Mouse (Mus musculus) liver, embryonic 16.5 days (tissue): ENCODE data around the gene Zfp879. TPM values are rescaled to one million over a fixed set of nuclear protein-coding genes. Genes with fewer than 3 reads are reported as not detected.
A peak's percentile ranks its signal among the peaks of the same experiment; 100 is the strongest.

Experiments
- ATAC-seq: fragments of 200-750 bp; cut with Nextera tagmentation; 2 replicates; pipeline ENCODE4 v1.8.0; 2017; ENCODE audit warnings: low read depth, mild to moderate bottlenecking, moderate number of reproducible peaks, moderate library complexity
- H3K27ac ChIP-seq: fragments of 300-500 bp; sonication (generic); 2 replicates; pipeline ENCODE4 v1.5.1; 2014; ENCODE audit warnings: mild to moderate bottlenecking, low read length
- H3K27me3 ChIP-seq: fragments of 300-500 bp; sonication (generic); 2 replicates; pipeline ENCODE4 v1.6.1; 2014; ENCODE audit warnings: low read depth, low read length, mixed read lengths; ENCODE audit not compliant: control insufficient read depth, insufficient read depth
- H3K36me3 ChIP-seq: fragments of 300-500 bp; sonication (generic); 2 replicates; pipeline ENCODE4 v1.6.1; 2014; ENCODE audit warnings: mild to moderate bottlenecking; ENCODE audit not compliant: control insufficient read depth, insufficient read depth
- H3K4me1 ChIP-seq: fragments of 300-500 bp; sonication (generic); 2 replicates; pipeline ENCODE4 v1.6.1; 2014; ENCODE audit warnings: low read depth, low read length, mixed read lengths; ENCODE audit not compliant: control insufficient read depth
- H3K4me2 ChIP-seq: fragments of 300-500 bp; sonication (generic); 2 replicates; pipeline ENCODE4 v1.6.1; 2014; ENCODE audit warnings: low read depth, low read length, mixed read lengths
- H3K4me3 ChIP-seq: fragments of 300-500 bp; sonication (generic); 2 replicates; pipeline ENCODE4 v1.5.1; 2014; ENCODE audit warnings: low read depth, mild to moderate bottlenecking, low read length
- H3K9ac ChIP-seq: fragments of 300-500 bp; sonication (generic); 2 replicates; pipeline ENCODE4 v1.6.1; 2014; ENCODE audit warnings: low read depth, low read length
- H3K9me3 ChIP-seq: fragments of 300-500 bp; sonication (generic); replicated peaks from 2 replicates; pipeline ENCODE4 v1.6.1; 2016; ENCODE audit warnings: low read length; ENCODE audit not compliant: control insufficient read depth
- WGBS: fragments of 180-500 bp; shearing (Covaris S2); extraction: QIAGEN DNeasy Blood & Tissue Kit; methylation state at CpG from one replicate; pipeline ENCODE4 v1.1.7; 2014; ENCODE audit not compliant: insufficient replicate concordance; 5-methylcytosine and 5-hydroxymethylcytosine counted together
- polyA plus RNA-seq: library from polyadenylated mRNA; unstranded; fragments of >200 nt; fragmentation: Nextera tagmentation; extraction: Ambion mirVana; gene quantifications from 2 replicates; pipeline ENCODE4 v1.2.1, GENCODE M21; 2015

Gene Zfp879
- polyA plus RNA-seq, result 0.08 TPM in 2 replicates

GRCm38 (mm10) chr11:50841023-50841735 lies at the start of gene Zfp879:
TSS of gene Zfp879 (minus strand) at chr11:50841552.
- Histone ChIP-seq H3K27ac (no peak within 1 kb of the TSS), H3K4me3 (peak within 1 kb of the TSS; percentile 51), H3K9me3 (no peaks in the 10 kb centered on the region), H3K9ac (peak within 1 kb of the TSS; percentile 60), H3K4me1 (no peaks in the 10 kb centered on the region), H3K4me2 (peak within 1 kb of the TSS; percentile 60), H3K27me3 (no peaks in the 10 kb centered on the region), H3K36me3 (no peaks in the 10 kb centered on the region)
- 23% methylated on average over 22 of the region's 22 CpGs for WGBS
- peak; percentile 85 for ATAC-seq

GRCm38 (mm10) chr11:50887390-50888128 lies 46.2 kb upstream of the Zfp879 start, which contains the start of gene Zfp454:
TSS of gene Zfp454 (minus strand) at chr11:50887651.
- no peak within 1 kb of the TSS for H3K9ac ChIP-seq
- H3K4me3 ChIP-seq, result peak within 1 kb of the TSS; percentile 44
- no peak within 1 kb of the TSS for H3K27ac ChIP-seq
- H3K4me1 ChIP-seq, result no peaks in the 10 kb centered on the region; the same call in none of the 2 replicates
- H3K36me3 ChIP-seq, result no peaks in the 10 kb centered on the region
- 6% methylated on average over 26 of the region's 26 CpGs for WGBS
- H3K9me3 ChIP-seq, result no peaks in the 10 kb centered on the region
- H3K4me2 ChIP-seq, result peak within 1 kb of the TSS; percentile 57
- ATAC-seq, result peak; percentile 56
- H3K27me3 ChIP-seq, result no peaks in the 10 kb centered on the region

- no peak for ATAC-seq
- Histone ChIP-seq H3K36me3 (no peaks in the 10 kb centered on the region), H3K4me2 (peak overlapping the region; percentile 57), H3K4me3 (peak overlapping the region; percentile 44), H3K27ac (no peak overlapping the region), H3K4me1 (no peaks in the 10 kb centered on the region; the same call in none of the 2 replicates), H3K9me3 (no peaks in the 10 kb centered on the region), H3K9ac (no peak overlapping the region), H3K27me3 (no peaks in the 10 kb centered on the region)
- WGBS, result 30% methylated on average over 10 of the region's 10 CpGs
Observed at GRCm38 (mm10) chr11:50886933-50887293, 45.6 kb upstream of the Zfp879 start.

DNA sequence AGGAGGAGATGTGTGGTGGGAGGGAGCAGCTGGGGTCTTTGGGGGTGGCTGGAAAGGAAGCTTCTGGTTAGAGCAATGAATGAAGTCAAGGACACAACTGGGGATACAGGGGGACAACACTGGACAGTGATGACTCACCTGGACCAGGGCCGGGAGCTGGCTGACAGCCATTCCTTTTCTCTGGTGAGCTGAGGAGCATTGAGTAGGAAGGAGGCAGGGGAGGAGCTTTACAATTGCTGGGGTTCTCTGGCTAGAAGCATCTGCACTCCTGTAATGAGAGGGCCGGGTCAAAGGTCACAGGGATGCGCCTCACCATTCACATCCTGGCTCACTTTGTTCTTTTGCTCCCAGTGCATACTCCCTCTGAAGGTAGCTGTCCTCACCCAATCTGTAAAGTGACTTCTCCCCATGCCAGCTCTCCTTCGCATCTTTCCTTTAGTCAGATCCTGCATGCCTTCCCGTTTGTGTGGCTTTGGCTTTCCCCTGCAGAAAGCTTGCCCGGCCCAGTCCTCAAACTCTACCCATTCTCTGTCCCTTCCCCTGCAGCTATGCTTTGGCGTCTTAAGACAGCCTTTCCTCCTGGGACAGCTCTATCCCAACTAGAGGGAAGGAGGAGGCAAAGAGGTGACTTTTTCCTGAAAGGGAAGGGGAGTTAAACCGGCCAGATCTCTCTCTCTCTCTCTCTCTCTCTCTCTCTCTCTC lies 45.0 kb upstream of the Zfp879 start:
- no peak overlapping the region for H3K9ac ChIP-seq

DNA sequence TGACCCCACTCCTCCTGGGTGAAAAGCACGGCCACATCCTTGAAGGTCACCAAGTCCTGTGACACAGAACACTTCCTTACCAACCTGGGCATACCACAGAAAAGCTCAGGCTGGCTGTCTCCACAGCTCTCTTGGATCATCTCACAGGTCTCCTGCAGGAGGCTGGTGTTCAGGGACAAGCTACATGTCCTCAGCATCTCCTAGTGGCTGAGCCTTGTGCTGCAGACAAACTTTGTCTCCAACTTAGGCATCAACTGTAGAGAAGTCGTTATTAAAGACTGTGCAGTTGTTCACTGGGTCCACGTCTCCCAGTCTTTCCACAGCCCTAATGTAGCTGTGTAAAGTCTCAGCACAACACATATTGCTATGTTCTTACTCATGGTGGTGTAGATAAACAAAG lies 42.4 kb upstream of the Zfp879 start:
- H3K27me3 ChIP-seq, result no peaks in the 10 kb centered on the region
- no peak overlapping the region for H3K4me2 ChIP-seq
- ATAC-seq, result no peak
- H3K4me1 ChIP-seq, result no peaks in the 10 kb centered on the region; the same call in none of the 2 replicates
- no peak overlapping the region for H3K4me3 ChIP-seq
- 52% methylated on average over 3 of the region's 3 CpGs for WGBS
- no peak overlapping the region for H3K9ac ChIP-seq
- H3K36me3 ChIP-seq, result no peaks in the 10 kb centered on the region
- H3K9me3 ChIP-seq, result no peaks in the 10 kb centered on the region
- no peak overlapping the region for H3K27ac ChIP-seq

More for the DNA sequence above, 45.0 kb upstream of the Zfp879 start:
- no peaks in the 10 kb centered on the region for H3K36me3 ChIP-seq
- H3K27me3 ChIP-seq, result no peaks in the 10 kb centered on the region
- H3K4me3 ChIP-seq, result no peak overlapping the region
- WGBS, result 47% methylated on average over 8 of the region's 8 CpGs
- no peak overlapping the region for H3K27ac ChIP-seq
- H3K9me3 ChIP-seq, result no peaks in the 10 kb centered on the region
- no peaks in the 10 kb centered on the region; the same call in none of the 2 replicates for H3K4me1 ChIP-seq
- no peak for ATAC-seq
- peak overlapping the region; percentile 57; the same call in 1 of the 2 replicates for H3K4me2 ChIP-seq

DNA sequence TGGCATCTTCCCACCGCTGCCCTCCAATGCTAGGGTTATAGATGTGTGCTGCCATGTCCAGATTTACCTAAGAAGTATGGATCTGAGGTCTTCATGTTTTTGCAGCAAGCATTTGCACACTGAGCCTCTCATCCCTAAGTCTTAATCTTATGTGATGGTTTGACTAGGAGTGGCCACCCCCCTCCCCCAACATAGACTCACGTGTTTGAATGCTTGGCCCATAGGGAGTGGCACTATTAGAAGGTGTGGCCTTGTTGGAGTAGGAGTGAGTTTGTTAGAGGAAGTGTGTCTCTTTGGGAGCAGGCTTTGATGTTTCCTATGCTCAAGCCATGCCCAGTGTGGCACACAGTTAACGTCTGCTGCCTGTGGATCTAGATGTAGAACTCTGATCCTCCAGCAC lies 37.3 kb upstream of the Zfp879 start:
- Histone ChIP-seq H3K4me1 (no peaks in the 10 kb centered on the region), H3K27ac (no peak overlapping the region), H3K9me3 (no peaks in the 10 kb centered on the region), H3K9ac (no peak overlapping the region), H3K36me3 (no peaks in the 10 kb centered on the region), H3K27me3 (no peaks in the 10 kb centered on the region), H3K4me3 (no peak overlapping the region), H3K4me2 (no peak overlapping the region)
- no peak for ATAC-seq
- WGBS, result 64% methylated on average over 3 of the region's 3 CpGs

GRCm38 (mm10) chr11:50850989-50851601 lies 9.7 kb upstream of the Zfp879 start:
- Histone ChIP-seq H3K4me2 (peak overlapping the region; percentile 26), H3K4me3 (peak overlapping the region; percentile 18; the same call in 1 of the 2 replicates), H3K27me3 (peaks cover 44% of the 10 kb centered on the region), H3K9ac (no peak overlapping the region), H3K4me1 (no peaks in the 10 kb centered on the region), H3K36me3 (no peaks in the 10 kb centered on the region), H3K27ac (no peak overlapping the region), H3K9me3 (no peaks in the 10 kb centered on the region)
- no peak for ATAC-seq
- under 1% methylated on average over 68 of the region's 72 CpGs for WGBS

GRCm38 (mm10) chr11:50850177-50850735 lies 8.9 kb upstream of the Zfp879 start, which contains the start of gene Grm6:
TSS of gene Grm6 (plus strand) at chr11:50850685.
- H3K4me1 ChIP-seq, result no peaks in the 10 kb centered on the region
- no peak within 1 kb of the TSS for H3K9ac ChIP-seq
- H3K36me3 ChIP-seq, result no peaks in the 10 kb centered on the region
- H3K27ac ChIP-seq, result no peak within 1 kb of the TSS
- H3K9me3 ChIP-seq, result no peaks in the 10 kb centered on the region
- ATAC-seq, result no peak
- H3K4me2 ChIP-seq, result peak within 1 kb of the TSS; percentile 26
- peak within 1 kb of the TSS; percentile 18; the same call in 1 of the 2 replicates for H3K4me3 ChIP-seq
- peaks cover 44% of the 10 kb centered on the region for H3K27me3 ChIP-seq
- under 1% methylated on average over 11 of the region's 11 CpGs for WGBS
